Mouse (Mus musculus): ENCODE measurements around the gene Hsd17b13.

GRCm38 (mm10) chr5:103943183-103943582, 34.0 kb downstream of the Hsd17b13 start:
- TF ChIP-seq CTCF (IDR thresholded peaks at IDR 0.05; ENCODE audit: extremely low read depth, insufficient read length, insufficient replicate concordance, low read depth, low read length) (no peak), POLR2A (IDR thresholded peaks at IDR 0.05; ENCODE audit: low read depth, low read length) (no peak)

All from small intestine, adult 2 months (tissue).